Mouse (Mus musculus) MEL (cell line): ENCODE measurements around the gene Ptpn11. TPM values are rescaled to one million over a fixed set of nuclear protein-coding genes. Genes with fewer than 3 reads are reported as not detected.
A peak's percentile ranks its signal among the peaks of the same experiment; 100 is the strongest.

Experiments
- DNase-seq: peaks from one replicate; pipeline ENCODE4 v3.0.0; 2011; ENCODE audit warnings: low read depth, low spot score
- H3K27ac ChIP-seq: 2 replicates; pipeline ENCODE4 v1.5.1; 2012; ENCODE audit warnings: low read depth, mild to moderate bottlenecking, control low read depth, low read length, moderate library complexity; ENCODE audit not compliant: control insufficient read depth
- H3K27me3 ChIP-seq, 2 experiments: fragments of 150-350 bp in 1 of 2; sonication (generic) in 1 of 2; 2 replicates each; pipeline ENCODE4 v1.6.1; 2012; ENCODE audit warnings: low read length in 2 of 2, mild to moderate bottlenecking in 2 of 2, improper control_type of control experiment in 1 of 2, moderate library complexity in 1 of 2; ENCODE audit not compliant: insufficient read depth in 2 of 2, control insufficient read depth in 1 of 2
- H3K36me3 ChIP-seq, 2 experiments: 2 replicates each; pipeline ENCODE4 v1.6.1; 2012 to 2014; ENCODE audit warnings: low read length in 2 of 2, improper control_type of control experiment in 1 of 2, inconsistent platforms in 1 of 2, mild to moderate bottlenecking in 1 of 2; ENCODE audit not compliant: insufficient read depth in 2 of 2, control insufficient read depth in 1 of 2
- H3K4me1 ChIP-seq, 2 experiments: fragments of 150-350 bp in 1 of 2; sonication (generic) in 1 of 2; 2 replicates each; pipeline ENCODE4 v1.6.1; 2012; ENCODE audit warnings: low read length in 2 of 2, improper control_type of control experiment in 1 of 2, mild to moderate bottlenecking in 1 of 2; ENCODE audit not compliant: insufficient read depth in 2 of 2, control insufficient read depth in 1 of 2
- H3K4me3 ChIP-seq, 2 experiments: fragments of 150-350 bp in 1 of 2; sonication (generic) in 1 of 2; 2 replicates each; pipeline ENCODE4 v1.5.1; 2012; ENCODE audit warnings: low read depth in 2 of 2, low read length in 2 of 2, mild to moderate bottlenecking in 2 of 2, moderate library complexity in 2 of 2, control low read depth in 1 of 2, improper control_type of control experiment in 1 of 2; ENCODE audit not compliant: control insufficient read depth in 1 of 2, insufficient read depth in 1 of 2
- H3K79me2 ChIP-seq: 2 replicates; pipeline ENCODE4 v1.6.1; 2012; ENCODE audit warnings: mild to moderate bottlenecking, low read length, moderate library complexity; ENCODE audit not compliant: control insufficient read depth, poor library complexity, insufficient read depth
- H3K9ac ChIP-seq: 2 replicates; pipeline ENCODE4 v1.6.1; 2012; ENCODE audit warnings: low read depth, mild to moderate bottlenecking, control low read depth, low read length, moderate library complexity; ENCODE audit not compliant: control insufficient read depth, poor library complexity, severe bottlenecking
- H3K9me3 ChIP-seq: fragments of 150-350 bp; sonication (generic); replicated peaks from 2 replicates; pipeline ENCODE4 v1.6.1; 2012; ENCODE audit warnings: mild to moderate bottlenecking, low read length, improper control_type of control experiment, moderate library complexity; ENCODE audit not compliant: insufficient read depth
- CTCF ChIP-seq, 3 experiments: IDR thresholded peaks in 2 of 3; conservative IDR thresholded peaks in 1 of 3; 2 replicates each; pipeline ENCODE4 v1.5.1; 2011 to 2012; ENCODE audit warnings: low read length in 3 of 3, low read depth in 2 of 3, mild to moderate bottlenecking in 2 of 3, improper control_type of control experiment in 1 of 3, inconsistent platforms in 1 of 3, mixed read lengths in 1 of 3, moderate library complexity in 1 of 3; ENCODE audit not compliant: control insufficient read depth in 1 of 3, insufficient read depth in 1 of 3, poor library complexity in 1 of 3, severe bottlenecking in 1 of 3
- ELF1 ChIP-seq: IDR thresholded peaks from 2 replicates; pipeline ENCODE4 v1.6.1; 2014; ENCODE audit warnings: low read depth, mild to moderate bottlenecking, inconsistent platforms, low read length, improper control_type of control experiment, moderate library complexity
- ETS1 ChIP-seq: IDR thresholded peaks from 2 replicates; pipeline ENCODE4 v1.6.1; 2012; ENCODE audit warnings: low read depth, mild to moderate bottlenecking, inconsistent platforms, low read length, improper control_type of control experiment, moderate library complexity
- GATA1 ChIP-seq: IDR thresholded peaks from 2 replicates; pipeline ENCODE4 v1.6.1; 2011; ENCODE audit warnings: low read depth, low read length, improper control_type of control experiment
- HCFC1 ChIP-seq: IDR thresholded peaks from 2 replicates; pipeline ENCODE4 v1.6.1; 2012; ENCODE audit warnings: low read depth, mild to moderate bottlenecking, inconsistent platforms, low read length, improper control_type of control experiment, moderate library complexity
- KAT2A ChIP-seq: conservative IDR thresholded peaks from 2 replicates; pipeline ENCODE4 v1.6.1; 2012; ENCODE audit warnings: low read depth, low read length, improper control_type of control experiment, inconsistent platforms
- MAZ ChIP-seq: IDR thresholded peaks from 2 replicates; pipeline ENCODE4 v1.6.1; 2012; ENCODE audit warnings: low read depth, mild to moderate bottlenecking, inconsistent platforms, low read length, improper control_type of control experiment
- MXI1 ChIP-seq: IDR thresholded peaks from 2 replicates; pipeline ENCODE4 v1.6.1; 2011; ENCODE audit warnings: mild to moderate bottlenecking, low read depth, low read length, improper control_type of control experiment
- RAD21 ChIP-seq: IDR thresholded peaks from 2 replicates; pipeline ENCODE4 v1.6.1; 2011; ENCODE audit warnings: mild to moderate bottlenecking, low read depth, low read length, improper control_type of control experiment
- SIN3A ChIP-seq: IDR thresholded peaks from 2 replicates; pipeline ENCODE4 v1.6.1; 2012; ENCODE audit warnings: low read length, improper control_type of control experiment, inconsistent platforms
- SMC3 ChIP-seq: IDR thresholded peaks from 2 replicates; pipeline ENCODE4 v1.6.1; 2011; ENCODE audit warnings: low read depth, low read length, improper control_type of control experiment
- TBP ChIP-seq: IDR thresholded peaks from 2 replicates; pipeline ENCODE4 v1.8.0; 2011; ENCODE audit warnings: low read depth, low read length, improper control_type of control experiment
- TCF12 ChIP-seq: IDR thresholded peaks from 2 replicates; pipeline ENCODE4 v1.6.1; 2014; ENCODE audit warnings: low read depth, mild to moderate bottlenecking, inconsistent platforms, low read length, improper control_type of control experiment, moderate library complexity
- UBTF ChIP-seq: IDR thresholded peaks from 2 replicates; pipeline ENCODE4 v1.6.1; 2012; ENCODE audit warnings: low read depth, mild to moderate bottlenecking, inconsistent platforms, low read length, improper control_type of control experiment, moderate library complexity, borderline replicate concordance; ENCODE audit not compliant: insufficient read depth
- USF2 ChIP-seq, 2 experiments: IDR thresholded peaks; 2 replicates each; pipeline ENCODE4 v1.6.1; 2011 to 2012; ENCODE audit warnings: improper control_type of control experiment in 2 of 2, low read length in 2 of 2, borderline replicate concordance in 1 of 2, inconsistent platforms in 1 of 2, low read depth in 1 of 2, mild to moderate bottlenecking in 1 of 2; ENCODE audit not compliant: insufficient read depth in 1 of 2
- ZC3H11A ChIP-seq: IDR thresholded peaks from 2 replicates; pipeline ENCODE4 v1.6.1; 2012; ENCODE audit warnings: low read depth, mild to moderate bottlenecking, inconsistent platforms, low read length, improper control_type of control experiment
- ZNF384 ChIP-seq: IDR thresholded peaks from 2 replicates; pipeline ENCODE4 v1.6.1; 2012; ENCODE audit warnings: low read depth, mild to moderate bottlenecking, inconsistent platforms, low read length, improper control_type of control experiment
- polyA plus RNA-seq, 2 experiments: library from polyadenylated mRNA; stranded (reverse) in 1 of 2; unstranded in 1 of 2; fragments of >175 nt in 1 of 2; fragments of >200 nt in 1 of 2; gene quantifications; 2 replicates each; pipeline versions ENCODE4 v1.2.1 to v1.2.4; 2012; ENCODE audit warnings: low replicate concordance in 2 of 2, low read depth in 1 of 2; ENCODE audit not compliant: insufficient read length in 2 of 2, insufficient read depth in 1 of 2, missing spikeins in 1 of 2
- total RNA-seq: library from RNA; depleted of rRNA; stranded (reverse); fragments of 300-350 nt; gene quantifications from 2 replicates; pipeline ENCODE4 v1.2.3, GENCODE M21; 2012

Gene Ptpn11
- total and polyA plus RNA-seq, 3 experiments, result 43.6 to 55.0 (median 46.5) TPM

- TF ChIP-seq TCF12 (peak; percentile 90), ZNF384 (peak; percentile 82), TBP (peak; percentile 98), MXI1 (peak; percentile 82), SIN3A (peak; percentile 78)
These were observed 13.2 kb upstream of the Ptpn11 start, which contains the start of gene Rpl6 (continued) for GRCm38 (mm10) chr5:121204132-121205089.

- DNase-seq, result peak; percentile 62
- Histone ChIP-seq H3K9me3 (no peaks in the 10 kb centered on the region), H3K9ac (peak overlapping the region; percentile 26), H3K36me3 (peaks cover 7 to 19% of the 10 kb centered on the region in 2 experiments), H3K79me2 (peaks cover 30% of the 10 kb centered on the region), H3K4me1 (peaks cover 2 to 23% of the 10 kb centered on the region in 2 experiments; a peak in 2 of 4 replicates), H3K27ac (no peak overlapping the region), H3K27me3 (no peaks in the 10 kb centered on the region), H3K4me3 (no peak overlapping the region)
- TF ChIP-seq CTCF (IDR thresholded peaks at IDR 0.05 in 2 of 3, conservative IDR thresholded peaks at IDR 0.05 in 1 of 3; ENCODE audit: control insufficient read depth in 1 of 3, insufficient read depth in 1 of 3, low read depth in 2 of 3, low read length in 3 of 3, poor library complexity in 1 of 3, severe bottlenecking in 1 of 3), result peak; percentile 23 to 52 (median 41); a peak in 4 of 6 replicates
- TF ChIP-seq ETS1, result no peak
- TF ChIP-seq HCFC1, result peak; percentile 28; the same call in 1 of the 2 replicates
These were observed 11.3 kb upstream of the Ptpn11 start for GRCm38 (mm10) chr5:121202467-121202866.

GRCm38 (mm10) chr5:121201739-121202138 is 10.5 kb upstream of the Ptpn11 start:
- H3K4me1 ChIP-seq, result peaks cover 3 to 24% of the 10 kb centered on the region in 2 experiments; a peak in 3 of 4 replicates
- no peaks in the 10 kb centered on the region for H3K9me3 ChIP-seq
- H3K9ac ChIP-seq, result peak overlapping the region; percentile 72
- TF ChIP-seq USF2 (IDR thresholded peaks at IDR 0.05; ENCODE audit: borderline replicate concordance in 1 of 2, insufficient read depth in 1 of 2, low read depth in 1 of 2, low read length in 2 of 2) (no peak), CTCF (IDR thresholded peaks at IDR 0.05 in 2 of 3, conservative IDR thresholded peaks at IDR 0.05 in 1 of 3; ENCODE audit: control insufficient read depth in 1 of 3, insufficient read depth in 1 of 3, low read depth in 2 of 3, low read length in 3 of 3, poor library complexity in 1 of 3, severe bottlenecking in 1 of 3) (peak in 2 of 3 experiments; percentile 72 to 73; a peak in 4 of 6 replicates), SIN3A (no peak; the same call in 1 of the 2 replicates), ZC3H11A (0 out of 2 replicates have a peak, but pooled peaks have one; percentile 29), GATA1 (0 out of 2 replicates have a peak, but pooled peaks have one; percentile 7), MXI1 (no peak), SMC3 (peak; percentile 74), KAT2A (no peak), RAD21 (peak; percentile 59), ELF1 (peak; percentile 51; the same call in 1 of the 2 replicates), UBTF (no peak), ZNF384 (peak; percentile 81), MAZ (no peak)
- H3K79me2 ChIP-seq, result peaks cover 23% of the 10 kb centered on the region
- peak; percentile 92 for DNase-seq
- no peaks in the 10 kb centered on the region for H3K27me3 ChIP-seq
- peaks cover 4 to 19% of the 10 kb centered on the region in 2 experiments for H3K36me3 ChIP-seq
- H3K27ac ChIP-seq, result no peak overlapping the region
- H3K4me3 ChIP-seq, result peak overlapping the region; percentile 36 to 49
